Mouse (Mus musculus) cerebellum, postnatal 25 days (tissue): ENCODE data around the gene Ryr1.

Source experiments
- DNase-seq, 2 experiments: peaks; one replicate each; pipeline ENCODE4 v3.0.0; 2021; ENCODE audit warnings: mixed read lengths in 2 of 2

The Ryr1 gene

GRCm38 (mm10) chr7:28957997-28958725, 166.8 kb downstream of the Ryr1 start:
- DNase-seq, result no peak

- DNase-seq, result no peak
Measured at GRCm38 (mm10) chr7:28957286-28957685, 167.7 kb downstream of the Ryr1 start.

GRCm38 (mm10) chr7:28956270-28956669, 168.7 kb downstream of the Ryr1 start:
- DNase-seq, result no peak

- DNase-seq, result no peak
Measured at GRCm38 (mm10) chr7:28955295-28955897, 169.6 kb downstream of the Ryr1 start.

- DNase-seq, result no peak
Measured at GRCm38 (mm10) chr7:28954773-28955172, 170.2 kb downstream of the Ryr1 start.

GRCm38 (mm10) chr7:28953476-28954376, 171.3 kb downstream of the Ryr1 start:
- no peak for DNase-seq
